Mouse (Mus musculus): ENCODE measurements around the gene Tyms.

Gene Tyms

GRCm38 (mm10) chr5:30072825-30073821, at the start of gene Tyms:
Tyms (minus strand) TSS chr5:30073617.
- peak; percentile 94 for DNase-seq (ENCODE audit: low read depth, low spot score)

- DNase-seq (ENCODE audit: low read depth, low spot score), result no peak
These were observed 49.1 kb upstream of the Tyms start for GRCm38 (mm10) chr5:30122481-30122880.

GRCm38 (mm10) chr5:30120106-30120505, 46.7 kb upstream of the Tyms start:
- DNase-seq (ENCODE audit: low read depth, low spot score), result no peak

GRCm38 (mm10) chr5:30119163-30119562, 45.7 kb upstream of the Tyms start:
- DNase-seq (ENCODE audit: low read depth, low spot score), result no peak

- no peak for DNase-seq (ENCODE audit: low read depth, low spot score)
These were observed 44.6 kb upstream of the Tyms start for GRCm38 (mm10) chr5:30118018-30118417.

- DNase-seq (ENCODE audit: low read depth, low spot score), result peak; percentile 69
These were observed 42.3 kb upstream of the Tyms start for GRCm38 (mm10) chr5:30115718-30116117.

- no peak for DNase-seq (ENCODE audit: low read depth, low spot score)
These were observed 41.3 kb upstream of the Tyms start for GRCm38 (mm10) chr5:30114761-30115140.

- DNase-seq (ENCODE audit: low read depth, low spot score), result peak; percentile 96
These were observed 40.7 kb upstream of the Tyms start for GRCm38 (mm10) chr5:30113881-30114760.

GRCm38 (mm10) chr5:30112533-30113068, 39.2 kb upstream of the Tyms start:
- peak; percentile 23 for DNase-seq (ENCODE audit: low read depth, low spot score)

GRCm38 (mm10) chr5:30111771-30112170, 38.4 kb upstream of the Tyms start:
- DNase-seq (ENCODE audit: low read depth, low spot score), result peak; percentile 45

GRCm38 (mm10) chr5:30111126-30111525, 37.7 kb upstream of the Tyms start:
- peak; percentile 86 for DNase-seq (ENCODE audit: low read depth, low spot score)

- DNase-seq (ENCODE audit: low read depth, low spot score), result no peak
These were observed 37.1 kb upstream of the Tyms start for GRCm38 (mm10) chr5:30110371-30111060.

- no peak for DNase-seq (ENCODE audit: low read depth, low spot score)
These were observed 36.5 kb upstream of the Tyms start for GRCm38 (mm10) chr5:30109899-30110298.

GRCm38 (mm10) chr5:30108233-30108632, 34.8 kb upstream of the Tyms start:
- DNase-seq (ENCODE audit: low read depth, low spot score), result no peak

GRCm38 (mm10) chr5:30107611-30108041, 34.2 kb upstream of the Tyms start:
- DNase-seq (ENCODE audit: low read depth, low spot score), result no peak

GRCm38 (mm10) chr5:30107186-30107585, 33.8 kb upstream of the Tyms start:
- no peak for DNase-seq (ENCODE audit: low read depth, low spot score)

GRCm38 (mm10) chr5:30106756-30107155, 33.3 kb upstream of the Tyms start:
- DNase-seq (ENCODE audit: low read depth, low spot score), result no peak

- peak; percentile 7 for DNase-seq (ENCODE audit: low read depth, low spot score)
These were observed 32.4 kb upstream of the Tyms start, which contains the start of gene 3110082J24Rik for GRCm38 (mm10) chr5:30105668-30106300. 3110082J24Rik (minus strand) TSS chr5:30106086.

- peak; percentile 69 for DNase-seq (ENCODE audit: low read depth, low spot score)
These were observed 31.6 kb upstream of the Tyms start, which contains the start of gene Garem2 for GRCm38 (mm10) chr5:30104841-30105667. Garem2 (plus strand) TSS chr5:30105161.

GRCm38 (mm10) chr5:30104339-30104738, 30.9 kb upstream of the Tyms start:
- DNase-seq (ENCODE audit: low read depth, low spot score), result peak; percentile 85
